Mouse (Mus musculus) megakaryocyte, embryonic 14.5 days (primary cell): ENCODE measurements at regions not wholly inside any gene's neighbourhood (a gene's known extent, or its start where the extent isn't known, plus 50 kb on each side); places are given as distances from the start of the nearest gene placed in this dataset.
A peak's percentile ranks its signal among the peaks of the same experiment; 100 is the strongest.
"Not testable (repeated sequence)": the region's sequence is repeated elsewhere in the genome, so short reads cannot be mapped to it uniquely, and the experiment has no call there.

ENCODE experiments used
- H3K27me3 ChIP-seq: replicated peaks from 2 replicates; pipeline ENCODE3; 2012; ENCODE audit warnings: inconsistent platforms
- H3K36me3 ChIP-seq: replicated peaks from 2 replicates; pipeline ENCODE3; 2012; ENCODE audit warnings: low read length, inconsistent platforms, mixed read lengths
- H3K4me1 ChIP-seq: 2 replicates; pipeline ENCODE4 v1.6.1; 2012; ENCODE audit warnings: inconsistent platforms
- H3K4me3 ChIP-seq: replicated peaks from 2 replicates; pipeline ENCODE3; 2012; ENCODE audit warnings: moderate library complexity, mild to moderate bottlenecking, inconsistent platforms
- H3K9me3 ChIP-seq: 2 replicates; pipeline ENCODE4 v1.6.1; 2012; ENCODE audit warnings: inconsistent platforms
- FLI1 ChIP-seq: IDR thresholded peaks from 2 replicates; pipeline ENCODE4 v1.6.1; 2012; ENCODE audit warnings: low read length, inconsistent platforms, mixed read lengths
- GATA1 ChIP-seq: IDR thresholded peaks from 3 replicates; pipeline ENCODE4 v1.6.1; 2012; ENCODE audit warnings: mixed read lengths, low read length, inconsistent platforms, borderline replicate concordance

- Histone ChIP-seq H3K4me3 (no peak overlapping the region), H3K27me3 (no peaks in the 10 kb centered on the region), H3K4me1 (no peaks in the 10 kb centered on the region), H3K36me3 (no peaks in the 10 kb centered on the region), H3K9me3 (peaks cover 90% of the 10 kb centered on the region)
- no peak for TF ChIP-seq FLI1
- no peak for TF ChIP-seq GATA1
These were observed 307.5 kb downstream of the Ajap1 start for GRCm38 (mm10) chr4:153175077-153175476.

- TF ChIP-seq GATA1: no peak
- TF ChIP-seq FLI1: no peak
These were observed 312.6 kb downstream of the Ajap1 start for GRCm38 (mm10) chr4:153169991-153170390.

DNA sequence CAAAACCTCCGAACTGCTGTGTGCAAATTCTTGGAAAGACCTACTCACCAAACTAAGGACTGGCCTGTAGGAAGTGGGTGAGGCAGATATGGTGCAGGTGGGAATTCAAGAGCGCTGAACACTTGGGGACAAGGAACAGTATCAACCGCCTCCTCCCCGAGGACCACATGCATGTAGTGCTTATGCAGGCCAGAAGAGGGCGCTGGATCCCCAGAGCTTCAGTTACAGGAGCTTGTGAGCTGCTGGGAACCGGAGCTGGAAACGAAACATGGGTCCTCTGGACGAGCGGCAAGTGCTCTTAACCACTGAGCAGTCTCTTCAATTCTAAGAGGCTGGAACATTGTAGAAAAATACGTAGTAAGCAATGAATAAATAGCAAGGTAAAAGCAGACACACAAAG is 317.8 kb downstream of the Ajap1 start:
- Histone ChIP-seq H3K9me3 (peaks cover 82% of the 10 kb centered on the region), H3K4me1 (no peaks in the 10 kb centered on the region), H3K4me3 (no peak overlapping the region), H3K36me3 (no peaks in the 10 kb centered on the region), H3K27me3 (no peaks in the 10 kb centered on the region)
- TF ChIP-seq FLI1: no peak
- TF ChIP-seq GATA1: no peak

More at GRCm38 (mm10) chr4:153169991-153170390, 312.6 kb downstream of the Ajap1 start:
- Histone ChIP-seq H3K27me3 (no peaks in the 10 kb centered on the region), H3K4me3 (peak overlapping the region; percentile 7), H3K36me3 (no peaks in the 10 kb centered on the region), H3K9me3 (peaks cover 92% of the 10 kb centered on the region), H3K4me1 (no peaks in the 10 kb centered on the region)

DNA sequence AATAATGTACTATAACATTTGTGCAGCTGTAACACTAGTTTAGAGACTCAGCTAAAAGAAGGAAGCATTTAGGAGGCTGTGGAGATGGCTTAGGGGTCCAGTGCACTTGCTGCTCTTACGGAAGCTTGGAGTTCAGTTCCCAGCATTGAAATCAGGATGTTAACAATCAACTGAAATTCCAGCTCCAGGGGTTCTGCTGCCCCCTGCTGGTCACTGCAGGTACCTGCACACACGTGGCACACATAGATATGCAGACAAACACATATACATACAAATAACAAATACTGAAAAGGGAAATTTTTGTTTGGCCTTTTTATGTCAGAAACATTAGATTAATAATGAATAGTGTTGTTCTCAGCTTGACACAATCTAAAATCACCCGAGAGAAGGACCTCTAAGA is 322.5 kb downstream of the Ajap1 start:
- no peak for TF ChIP-seq GATA1
- no peak for TF ChIP-seq FLI1
- Histone ChIP-seq H3K9me3 (peaks cover 77% of the 10 kb centered on the region), H3K27me3 (no peaks in the 10 kb centered on the region), H3K4me1 (peaks cover 6% of the 10 kb centered on the region; the same call in 1 of the 2 replicates), H3K4me3 (no peak overlapping the region), H3K36me3 (no peaks in the 10 kb centered on the region)

DNA sequence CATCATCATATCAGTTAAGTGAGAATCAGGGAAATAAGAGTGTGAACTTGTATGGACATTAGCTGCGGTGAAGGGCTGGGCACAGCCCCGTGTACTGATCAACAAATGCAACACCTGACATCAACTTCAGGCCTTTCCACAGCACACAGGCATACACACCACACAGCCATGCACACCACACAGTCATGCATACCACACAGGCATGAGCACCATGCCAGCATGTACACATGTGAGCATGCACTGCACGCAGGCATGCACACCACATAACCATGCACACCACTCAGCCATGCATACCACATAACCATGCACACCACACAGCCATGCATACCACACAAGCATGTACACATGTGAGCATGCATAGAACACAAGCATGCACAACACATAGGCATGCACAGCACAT is 325.0 kb downstream of the Ajap1 start:
- no peaks in the 10 kb centered on the region for H3K36me3 ChIP-seq
- TF ChIP-seq GATA1: no peak; the same call in 2 of the 3 replicates
- TF ChIP-seq FLI1: no peak
- peaks cover 76% of the 10 kb centered on the region for H3K9me3 ChIP-seq
- peak overlapping the region; percentile 81 for H3K4me3 ChIP-seq
- H3K4me1 ChIP-seq: peaks cover 6% of the 10 kb centered on the region; the same call in 1 of the 2 replicates
- H3K27me3 ChIP-seq: no peaks in the 10 kb centered on the region

DNA sequence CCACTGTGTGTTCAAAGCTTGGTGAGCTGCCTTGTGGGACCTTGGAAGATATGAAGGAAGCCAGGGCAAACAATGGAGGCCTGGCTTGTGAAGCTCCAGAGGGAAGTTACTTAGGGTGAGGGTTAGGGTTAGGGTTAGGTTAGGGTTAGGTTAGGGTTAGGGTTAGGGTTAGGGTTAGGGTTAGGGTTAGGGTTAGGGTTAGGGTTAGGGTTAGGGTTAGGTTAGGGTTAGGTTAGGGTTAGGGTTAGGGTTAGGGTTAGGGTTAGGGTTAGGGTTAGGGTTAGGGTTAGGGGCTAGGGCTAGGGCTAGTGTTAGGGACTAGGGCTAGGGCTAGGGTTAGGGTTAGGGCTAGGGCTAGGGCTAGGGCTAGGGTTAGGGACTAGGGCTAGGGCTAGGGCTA is 329.7 kb downstream of the Ajap1 start:
- not testable (repeated sequence) for H3K36me3 ChIP-seq, H3K27me3 ChIP-seq, H3K4me1 ChIP-seq, H3K4me3 ChIP-seq
- peaks cover 74% of the 10 kb centered on the region for H3K9me3 ChIP-seq

DNA sequence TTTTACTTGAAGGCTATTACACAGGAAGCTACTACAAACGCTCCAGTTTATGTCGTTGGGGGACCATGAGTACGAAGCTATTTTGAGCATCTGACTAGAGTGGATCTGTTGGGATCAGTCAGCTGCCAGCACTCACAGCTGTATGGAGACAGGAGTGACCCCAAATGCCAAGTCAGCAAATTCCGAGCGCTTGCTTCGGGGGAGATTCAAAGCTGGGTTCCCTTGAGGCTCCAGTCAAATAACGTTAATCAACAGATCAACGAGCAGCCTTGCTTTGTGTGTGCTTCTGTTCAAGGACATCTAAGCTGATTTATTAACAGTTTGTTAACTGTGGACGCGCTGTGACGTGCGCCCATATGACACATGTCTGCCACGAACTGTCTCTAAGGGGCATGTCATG is 349.5 kb downstream of the Ajap1 start:
- Histone ChIP-seq H3K36me3 (no peaks in the 10 kb centered on the region), H3K4me3 (no peak overlapping the region), H3K27me3 (no peaks in the 10 kb centered on the region), H3K9me3 (peaks cover 80% of the 10 kb centered on the region), H3K4me1 (no peaks in the 10 kb centered on the region)
- TF ChIP-seq FLI1 (no peak), GATA1 (no peak)

DNA sequence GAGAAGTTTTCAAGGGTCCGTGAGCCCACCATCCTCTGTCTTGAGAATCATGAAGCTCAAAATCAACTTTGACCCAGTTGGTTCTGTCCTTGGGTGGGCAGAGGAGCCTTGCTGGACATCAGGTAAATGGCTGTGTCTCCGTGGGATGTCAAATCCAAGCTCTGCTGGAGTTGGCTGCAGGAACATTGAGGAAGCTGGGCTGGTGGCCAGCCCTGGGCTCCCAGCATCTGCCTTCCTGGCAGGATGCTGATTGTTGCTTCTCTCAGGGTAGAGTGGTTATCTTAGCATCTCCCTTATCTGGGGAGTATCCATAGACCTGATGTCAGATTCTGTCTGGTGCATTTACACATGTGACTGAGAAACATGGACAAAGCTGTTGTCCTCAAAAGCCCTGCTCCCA is 353.3 kb downstream of the Ajap1 start:
- H3K9me3 ChIP-seq: peaks cover 87% of the 10 kb centered on the region
- TF ChIP-seq FLI1 (no peak), GATA1 (no peak)
- no peaks in the 10 kb centered on the region for H3K27me3 ChIP-seq
- H3K36me3 ChIP-seq: no peaks in the 10 kb centered on the region
- no peak overlapping the region for H3K4me3 ChIP-seq
- no peaks in the 10 kb centered on the region for H3K4me1 ChIP-seq

- Histone ChIP-seq H3K4me3 (no peak overlapping the region), H3K27me3 (no peaks in the 10 kb centered on the region), H3K4me1 (no peaks in the 10 kb centered on the region), H3K36me3 (no peaks in the 10 kb centered on the region), H3K9me3 (peaks cover 95% of the 10 kb centered on the region)
- TF ChIP-seq GATA1: no peak
- no peak for TF ChIP-seq FLI1
These were observed 354.4 kb downstream of the Ajap1 start for GRCm38 (mm10) chr4:153128162-153128561.

GRCm38 (mm10) chr4:153120480-153120879 is 362.1 kb downstream of the Ajap1 start:
- H3K4me1 ChIP-seq: no peaks in the 10 kb centered on the region
- no peak for TF ChIP-seq FLI1
- TF ChIP-seq GATA1: no peak
- H3K36me3 ChIP-seq: no peaks in the 10 kb centered on the region
- no peak overlapping the region for H3K4me3 ChIP-seq
- peaks cover 84% of the 10 kb centered on the region for H3K9me3 ChIP-seq
- H3K27me3 ChIP-seq: no peaks in the 10 kb centered on the region

DNA sequence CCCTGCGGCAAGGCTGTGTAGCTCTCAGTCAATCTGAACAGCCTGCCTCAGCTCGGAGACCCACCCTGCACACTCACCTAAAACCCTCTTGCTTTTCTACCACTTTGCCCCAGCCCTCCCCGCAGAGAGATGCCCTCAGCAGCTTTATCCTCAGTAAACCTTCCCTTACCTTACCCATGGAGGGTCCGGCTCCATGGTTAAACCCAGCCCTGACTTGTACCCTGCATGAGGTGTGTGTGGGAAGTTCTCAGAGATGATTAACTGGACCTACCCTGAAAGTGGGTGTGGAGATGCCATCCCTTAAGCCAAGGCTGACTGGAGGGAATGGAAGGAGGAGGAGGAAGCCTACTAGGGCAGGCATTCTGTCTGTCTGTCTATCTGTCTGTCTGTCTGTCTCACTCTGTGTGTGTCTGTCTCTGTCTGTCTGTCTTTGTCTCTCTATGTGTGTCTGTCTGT is 362.9 kb downstream of the Ajap1 start:
- Histone ChIP-seq H3K27me3 (no peaks in the 10 kb centered on the region), H3K36me3 (no peaks in the 10 kb centered on the region), H3K9me3 (peaks cover 85% of the 10 kb centered on the region), H3K4me1 (no peaks in the 10 kb centered on the region), H3K4me3 (peak overlapping the region; percentile 78)
- TF ChIP-seq GATA1 (no peak), FLI1 (no peak)
